Mouse (Mus musculus) monocyte, adult 5-6 weeks (primary cell): ENCODE data around the gene 4930519G04Rik. TPM values are rescaled to one million over a fixed set of nuclear protein-coding genes. Genes with fewer than 3 reads are reported as not detected.
A peak's percentile ranks its signal among the peaks of the same experiment; 100 is the strongest.
"Not testable (repeated sequence)": the region's sequence is repeated elsewhere in the genome, so short reads cannot be mapped to it uniquely, and the experiment has no call there.

Source experiments
- ATAC-seq: fragments of 153-309, 156-312 bp; replicated peaks from 2 replicates; pipeline ENCODE4 v1.8.0; 2017; ENCODE audit warnings: mild to moderate bottlenecking; ENCODE audit not compliant: low TSS enrichment, insufficient number of reproducible peaks, severe bottlenecking, poor library complexity, low FRiP score
- total RNA-seq: library from RNA; stranded (forward); fragments of 200-1000, 200-491, 200-594 nt; gene quantifications from 3 replicates; pipeline ENCODE4 v1.2.3, GENCODE M21; 2017

The 4930519G04Rik gene
- 0.57 TPM in 1 of 3 replicates, not detected in the others for total RNA-seq

GRCm38 (mm10) chr5:114853364-114853763, at the start of gene 4930519G04Rik:
TSS of gene 4930519G04Rik (plus strand) at chr5:114853664.
- ATAC-seq = not testable (repeated sequence)

- no peak for ATAC-seq
Observed at GRCm38 (mm10) chr5:114804335-114804734, 49.1 kb upstream of the 4930519G04Rik start.

- ATAC-seq = no peak
Observed at GRCm38 (mm10) chr5:114804958-114805357, 48.5 kb upstream of the 4930519G04Rik start.

GRCm38 (mm10) chr5:114805436-114806350, 47.8 kb upstream of the 4930519G04Rik start:
- peak; percentile 93 for ATAC-seq

GRCm38 (mm10) chr5:114806636-114807035, 46.8 kb upstream of the 4930519G04Rik start:
- ATAC-seq = no peak

GRCm38 (mm10) chr5:114807063-114807462, 46.4 kb upstream of the 4930519G04Rik start:
- ATAC-seq = no peak

GRCm38 (mm10) chr5:114807468-114807867, 46.0 kb upstream of the 4930519G04Rik start:
- no peak for ATAC-seq

- no peak for ATAC-seq
Observed at GRCm38 (mm10) chr5:114807893-114808292, 45.6 kb upstream of the 4930519G04Rik start.

- ATAC-seq = no peak
Observed at GRCm38 (mm10) chr5:114808385-114808784, 45.1 kb upstream of the 4930519G04Rik start.

GRCm38 (mm10) chr5:114809181-114809756, 44.2 kb upstream of the 4930519G04Rik start:
- ATAC-seq = no peak

GRCm38 (mm10) chr5:114809826-114810225, 43.6 kb upstream of the 4930519G04Rik start:
- ATAC-seq = no peak

GRCm38 (mm10) chr5:114813525-114814181, 39.8 kb upstream of the 4930519G04Rik start:
- peak; percentile 85 for ATAC-seq

- no peak for ATAC-seq
Observed at GRCm38 (mm10) chr5:114816599-114816998, 36.9 kb upstream of the 4930519G04Rik start.

GRCm38 (mm10) chr5:114818124-114818523, 35.3 kb upstream of the 4930519G04Rik start:
- no peak for ATAC-seq

GRCm38 (mm10) chr5:114822796-114823688, 30.4 kb upstream of the 4930519G04Rik start, which contains the start of gene 1500011B03Rik:
TSS of gene 1500011B03Rik (minus strand) at chr5:114823468.
- peak; percentile 68 for ATAC-seq

- peak; percentile 51 for ATAC-seq
Observed at GRCm38 (mm10) chr5:114824197-114824596, 29.3 kb upstream of the 4930519G04Rik start.

GRCm38 (mm10) chr5:114825978-114826691, 27.3 kb upstream of the 4930519G04Rik start:
- ATAC-seq = peak; percentile 75

- ATAC-seq = no peak
Observed at GRCm38 (mm10) chr5:114827427-114827826, 26.0 kb upstream of the 4930519G04Rik start.
